In genomic region chr14:78566431-78566830, GRCm38 (mm10) we compare ENCODE assay signal across 14 mouse cellular contexts.
"Had no signal": no experiment of that assay in that cellular context is flagged by ENCODE, and none has a peak within 500 bp of the region (broad histone marks: within the 10 kb centered on the region; RNA-seq: fewer than 3 reads in every experiment).

No protein-coding gene starts in this region.

- H3K4me2 ChIP-seq: lung, embryonic 14.5 days; midbrain, embryonic 11.5 days; midbrain, embryonic 13.5 days; midbrain, embryonic 15.5 days; neural tube, embryonic 12.5 days; stomach, embryonic 15.5 days had no signal

- H3K4me3 ChIP-seq: midbrain, embryonic 13.5 days; midbrain, embryonic 15.5 days; neural tube, embryonic 12.5 days; stomach, embryonic 15.5 days had no signal

- H3K27ac ChIP-seq: midbrain, embryonic 13.5 days; midbrain, embryonic 15.5 days; neural tube, embryonic 12.5 days; stomach, embryonic 15.5 days; stomach, postnatal 0 days had no signal

- DNase-seq: lung, adult 18-20 months; lung, embryonic 14.5 days; lung, postnatal 10 days; lung, postnatal 4 days; right cerebral cortex, postnatal 14 days; thymus, adult 2 months; thymus, postnatal 25 days; thymus, postnatal 4 days had no signal

- H3K9me3 ChIP-seq: midbrain, embryonic 13.5 days; midbrain, embryonic 15.5 days; neural tube, embryonic 12.5 days; stomach, embryonic 15.5 days had no signal

- H3K9ac ChIP-seq: lung, embryonic 14.5 days; midbrain, embryonic 13.5 days; midbrain, embryonic 15.5 days; neural tube, embryonic 12.5 days; stomach, embryonic 15.5 days had no signal

- H3K27me3 ChIP-seq: midbrain, embryonic 13.5 days; midbrain, embryonic 15.5 days; neural tube, embryonic 12.5 days; stomach, embryonic 15.5 days had no signal

- H3K4me1 ChIP-seq: midbrain, embryonic 15.5 days; neural tube, embryonic 12.5 days; stomach, embryonic 15.5 days had no signal

- ATAC-seq: midbrain, embryonic 13.5 days; midbrain, embryonic 15.5 days had no signal
